Mouse (Mus musculus) megakaryocyte-erythroid progenitor cell, adult 5-6 weeks (primary cell): ENCODE measurements at regions not wholly inside any gene's neighbourhood (a gene's known extent, or its start where the extent isn't known, plus 50 kb on each side); places are given as distances from the start of the nearest gene placed in this dataset.

Experiments
- ATAC-seq: replicated peaks from 2 replicates; pipeline ENCODE4 v1.8.0; 2016; ENCODE audit warnings: mild to moderate bottlenecking, inconsistent platforms; ENCODE audit not compliant: severe bottlenecking, poor library complexity, low FRiP score, low TSS enrichment

GRCm38 (mm10) chr14:8867641-8868040, 201.6 kb upstream of the 4930452B06Rik start:
- no peak for ATAC-seq

DNA sequence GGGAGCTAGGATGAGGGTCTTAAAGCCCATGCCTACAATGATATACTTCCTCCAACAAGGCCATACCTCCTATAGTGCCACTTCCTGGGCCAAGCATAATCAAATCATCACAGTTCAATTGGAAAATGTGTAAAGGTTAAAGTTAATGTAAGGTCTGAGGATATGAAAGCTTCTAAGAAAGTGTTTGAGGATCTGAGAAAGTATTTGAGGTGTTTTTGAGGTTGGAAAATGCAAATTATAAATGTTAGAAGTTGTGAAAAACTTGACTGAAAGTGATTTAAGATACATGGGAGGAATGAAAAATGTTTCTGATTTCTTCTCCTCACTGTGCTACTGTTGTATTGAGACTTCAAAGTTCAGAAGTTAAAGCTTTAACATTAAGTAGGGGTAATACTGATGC, 185.5 kb upstream of the 4930452B06Rik start:
- no peak for ATAC-seq

GRCm38 (mm10) chr14:8850208-8850607, 184.2 kb upstream of the 4930452B06Rik start:
- no peak for ATAC-seq

DNA sequence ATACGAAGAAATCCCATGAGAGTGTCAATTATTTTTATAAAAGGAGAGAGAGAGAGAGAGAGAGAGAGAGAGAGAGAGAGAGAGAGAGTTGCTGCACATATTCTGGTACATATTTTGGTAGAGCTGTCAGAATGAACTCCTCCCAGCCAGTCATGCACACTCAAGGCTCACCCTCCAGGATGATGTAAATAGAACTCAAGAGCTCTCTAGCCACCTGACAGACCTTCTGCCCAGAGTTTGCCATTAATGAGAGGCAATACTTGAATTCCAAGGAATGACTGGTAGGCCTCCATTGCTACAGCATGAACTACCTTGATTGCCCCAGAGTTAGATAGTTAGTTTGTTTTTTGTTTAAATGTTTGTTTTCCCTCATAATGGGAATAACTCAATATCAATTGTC, 167.5 kb upstream of the 4930452B06Rik start:
- no peak for ATAC-seq

- ATAC-seq, result peak; percentile 85
These were observed 134.2 kb upstream of the 4930452B06Rik start for GRCm38 (mm10) chr14:8800217-8800616.

DNA sequence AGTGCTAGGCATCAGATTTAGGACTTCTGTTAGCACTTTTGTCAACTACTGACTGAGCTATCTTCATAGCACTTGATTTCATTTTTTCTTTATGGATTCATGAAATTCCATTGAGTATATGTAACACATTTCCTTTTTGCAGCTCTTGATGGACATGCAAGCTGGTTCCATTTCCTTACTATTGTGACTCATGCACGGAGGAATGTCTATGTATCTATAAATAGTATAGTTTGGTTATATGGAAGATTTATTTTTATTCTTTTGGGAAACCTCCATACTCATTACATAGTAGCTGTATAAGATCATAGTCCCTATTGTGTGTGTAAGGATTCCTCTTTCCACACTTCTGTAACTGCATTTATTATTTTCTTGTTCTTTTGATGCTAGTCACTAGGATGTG, 123.3 kb upstream of the 4930452B06Rik start:
- no peak for ATAC-seq

DNA sequence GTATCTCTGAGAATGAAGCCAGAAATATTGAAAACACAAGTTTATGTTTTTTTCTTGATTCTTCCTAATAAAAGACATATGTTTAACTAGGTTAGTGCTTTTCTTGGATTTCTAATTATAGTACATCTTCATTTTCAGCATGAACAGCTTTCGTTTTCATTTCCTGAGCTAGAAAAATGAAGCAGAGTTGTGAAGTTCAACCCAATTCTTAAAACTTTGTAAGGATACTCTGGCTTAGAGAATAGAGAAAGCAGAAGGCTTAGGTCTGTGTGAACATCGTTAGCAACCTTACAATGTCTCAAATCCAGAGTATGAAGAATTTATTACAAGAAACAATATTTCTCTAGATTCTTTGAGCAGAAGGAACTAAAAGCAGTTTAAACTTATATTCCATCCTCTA, 94.5 kb upstream of the 4930452B06Rik start:
- no peak for ATAC-seq

DNA sequence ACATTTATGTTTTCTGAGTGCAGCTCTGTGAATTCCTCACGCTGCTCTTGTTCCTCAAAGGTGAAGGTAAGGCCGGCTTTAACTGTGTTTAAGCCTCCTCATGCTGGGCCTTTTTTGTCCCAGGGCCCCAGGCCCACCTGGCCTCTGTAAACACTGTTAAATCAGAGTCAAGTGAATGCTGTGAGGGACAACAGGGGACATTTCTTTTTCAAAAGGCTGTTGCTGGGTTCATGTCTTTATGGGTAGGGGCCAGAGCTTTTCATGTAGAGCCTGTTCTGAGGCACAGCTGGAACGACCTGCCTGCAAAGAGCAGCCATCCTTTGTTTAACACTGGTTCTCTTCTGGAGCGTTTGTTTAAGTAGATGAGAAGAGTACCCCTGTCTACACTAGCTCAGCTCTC, 70.8 kb upstream of the 4930452B06Rik start:
- ATAC-seq, result no peak

DNA sequence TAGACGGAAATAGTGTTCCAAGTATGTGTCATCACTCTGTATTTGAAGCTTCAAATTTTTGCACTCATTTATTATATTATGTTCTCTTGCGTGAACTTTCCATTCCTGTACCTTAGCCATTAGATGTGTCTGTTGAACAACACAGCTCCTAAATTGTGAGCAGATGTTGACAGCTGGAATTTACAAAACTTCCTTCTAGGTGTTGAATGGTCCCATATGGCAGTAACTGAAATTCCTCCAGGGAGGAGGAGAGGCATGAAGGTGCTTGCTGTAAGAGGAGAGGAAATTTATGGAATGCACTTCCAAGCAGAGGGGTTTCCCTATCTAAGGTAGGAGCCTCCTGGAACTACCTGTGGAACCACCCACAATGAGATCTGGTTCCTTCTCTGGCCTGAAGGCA, 67.2 kb upstream of the 4930452B06Rik start:
- ATAC-seq, result no peak

GRCm38 (mm10) chr14:8727364-8727763, 61.3 kb upstream of the 4930452B06Rik start:
- no peak for ATAC-seq
